Mouse (Mus musculus) ES-Bruce4 (cell line): ENCODE measurements around the gene Tnk2. TPM values are rescaled to one million over a fixed set of nuclear protein-coding genes. Genes with fewer than 3 reads are reported as not detected.

Source experiments
- H3K27ac ChIP-seq: 2 replicates; pipeline ENCODE4 v1.5.1; 2012; ENCODE audit warnings: low read length, inconsistent platforms; ENCODE audit not compliant: insufficient read depth
- H3K27me3 ChIP-seq: 2 replicates; pipeline ENCODE4 v1.6.1; 2012; ENCODE audit warnings: mild to moderate bottlenecking, low read length, inconsistent platforms; ENCODE audit not compliant: control insufficient read depth, poor library complexity, insufficient read depth, severe bottlenecking
- H3K36me3 ChIP-seq: 2 replicates; pipeline ENCODE4 v1.6.1; 2012; ENCODE audit warnings: inconsistent platforms, mild to moderate bottlenecking, low read length, moderate library complexity; ENCODE audit not compliant: control insufficient read depth, poor library complexity, insufficient read depth, severe bottlenecking
- H3K4me1 ChIP-seq: one replicate; pipeline ENCODE4 v1.8.1; 2011; ENCODE audit warnings: low read length; ENCODE audit not compliant: control insufficient read depth, insufficient read depth
- H3K4me3 ChIP-seq: 2 replicates; pipeline ENCODE4 v1.5.1; 2011; ENCODE audit warnings: low read depth, mild to moderate bottlenecking, low read length
- H3K9ac ChIP-seq: 2 replicates; pipeline ENCODE4 v1.6.1; 2012; ENCODE audit warnings: low read depth, mild to moderate bottlenecking, inconsistent platforms; ENCODE audit not compliant: poor library complexity, severe bottlenecking
- H3K9me3 ChIP-seq: replicated peaks from 2 replicates; pipeline ENCODE4 v1.6.1; 2012; ENCODE audit warnings: mild to moderate bottlenecking, low read length, inconsistent platforms; ENCODE audit not compliant: control insufficient read depth, poor library complexity, insufficient read depth, severe bottlenecking
- CTCF ChIP-seq: IDR thresholded peaks from one replicate; pipeline ENCODE4 v1.8.1; 2011; ENCODE audit warnings: low read depth, low read length
- EP300 ChIP-seq: IDR thresholded peaks from 2 replicates; pipeline ENCODE4 v1.6.1; 2011; ENCODE audit warnings: low read depth, low read length; ENCODE audit not compliant: insufficient read depth
- POLR2A ChIP-seq: IDR thresholded peaks from one replicate; pipeline ENCODE4 v1.8.1; 2011; ENCODE audit warnings: low read length; ENCODE audit not compliant: insufficient read depth
- polyA plus RNA-seq: library from polyadenylated mRNA; stranded (reverse); fragments of >200 nt; gene quantifications from 2 replicates; pipeline ENCODE4 v1.2.4, GENCODE M21; 2011; ENCODE audit warnings: low read depth; ENCODE audit not compliant: missing spikeins, insufficient read depth, insufficient read length

The Tnk2 gene
- polyA plus RNA-seq, 1 experiment: 37.6 TPM

DNA sequence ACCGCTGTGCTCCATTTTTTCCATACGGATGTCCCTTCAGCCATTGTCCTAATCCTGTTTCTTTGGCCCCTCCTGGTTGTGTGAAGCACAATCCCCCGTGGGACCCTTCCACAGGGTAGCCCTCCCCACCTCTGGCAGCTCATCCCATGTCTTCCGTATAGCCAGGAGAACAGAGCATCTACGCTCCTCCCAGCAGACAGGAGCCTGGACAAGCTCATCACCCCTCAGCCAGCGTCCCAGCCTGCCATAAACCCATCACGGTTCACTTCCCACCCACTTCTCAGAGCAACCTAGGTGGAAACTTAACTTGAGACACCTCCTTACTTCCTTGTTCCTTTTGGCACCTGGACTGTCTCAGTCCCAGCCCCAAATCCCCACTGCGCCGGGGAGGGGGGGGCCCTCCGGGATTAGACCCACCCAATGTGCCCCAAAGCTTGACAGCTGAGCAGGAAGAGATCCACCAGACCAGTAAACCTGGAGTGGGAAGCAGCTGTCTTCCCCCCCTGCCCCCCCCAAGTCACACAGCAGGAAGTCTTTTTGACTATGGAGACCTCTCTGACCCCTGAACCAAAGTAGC lies 64.9 kb downstream of the Tnk2 start:
- no peaks in the 10 kb centered on the region for H3K27me3 ChIP-seq
- no peaks in the 10 kb centered on the region for H3K36me3 ChIP-seq
- no peak overlapping the region for H3K4me3 ChIP-seq
- H3K4me1 ChIP-seq: peaks cover 2% of the 10 kb centered on the region
- no peak overlapping the region for H3K27ac ChIP-seq
- no peak overlapping the region for H3K9ac ChIP-seq
- H3K9me3 ChIP-seq: peaks cover 4% of the 10 kb centered on the region; the same call in 1 of the 2 replicates
- TF ChIP-seq POLR2A: no peak

DNA sequence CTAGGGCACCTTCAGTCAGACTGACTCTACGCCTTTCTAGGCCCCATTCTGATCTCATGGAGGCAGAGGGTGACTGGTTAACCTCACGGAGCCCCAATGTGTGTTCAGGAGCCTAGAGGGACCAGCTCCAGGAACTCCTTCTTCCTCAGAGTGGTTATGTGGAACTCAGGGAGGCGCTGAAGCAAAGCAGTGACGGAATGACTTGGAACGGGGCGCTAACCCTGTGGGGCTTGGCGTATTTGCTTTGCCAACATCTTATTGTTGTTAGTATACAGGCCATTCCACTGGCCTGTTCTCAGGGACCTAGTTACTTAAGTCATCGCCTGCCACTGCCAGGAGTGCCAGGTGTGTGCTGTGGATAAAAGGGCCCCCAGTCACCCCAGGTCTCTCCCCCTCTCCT lies 65.4 kb downstream of the Tnk2 start:
- Histone ChIP-seq H3K4me3 (no peak overlapping the region), H3K4me1 (peaks cover 2% of the 10 kb centered on the region), H3K36me3 (no peaks in the 10 kb centered on the region), H3K9ac (no peak overlapping the region), H3K27me3 (no peaks in the 10 kb centered on the region), H3K27ac (no peak overlapping the region), H3K9me3 (peaks cover 4% of the 10 kb centered on the region; the same call in 1 of the 2 replicates)
- TF ChIP-seq EP300: no peak
- TF ChIP-seq POLR2A: no peak
- TF ChIP-seq CTCF: no peak

DNA sequence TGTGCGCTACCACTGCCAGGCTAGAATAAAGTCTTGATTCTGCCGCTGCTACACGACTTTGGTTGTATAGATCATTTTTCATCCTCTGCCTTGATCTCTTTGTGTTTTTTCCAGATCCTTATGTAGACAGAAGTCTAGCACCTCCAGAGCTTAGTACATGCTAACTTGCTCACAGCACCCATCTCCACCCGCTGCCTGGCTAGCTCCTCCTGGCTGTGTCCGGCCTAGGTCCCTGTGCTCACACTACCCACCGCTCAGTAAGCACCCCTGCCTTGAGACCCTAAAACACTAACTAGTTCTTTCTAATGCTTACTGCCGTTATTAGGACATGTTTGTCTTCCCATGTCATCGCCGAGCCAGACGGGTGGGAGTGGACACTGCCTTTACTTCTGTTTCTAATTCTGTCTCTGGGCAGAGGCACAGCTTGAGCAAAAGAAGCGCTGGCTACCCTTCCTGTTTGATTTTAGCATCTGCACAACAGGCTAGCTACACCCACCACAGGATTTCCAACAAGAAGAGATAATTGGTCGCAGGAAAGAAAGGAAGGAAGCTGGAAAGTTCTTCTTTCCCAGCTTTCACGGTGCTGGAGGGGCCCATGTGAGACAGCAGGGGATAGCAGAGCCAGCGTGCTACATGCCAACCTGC lies 66.9 kb downstream of the Tnk2 start:
- H3K9me3 ChIP-seq: peaks cover 2% of the 10 kb centered on the region; the same call in 1 of the 2 replicates
- TF ChIP-seq CTCF (no peak), EP300 (no peak), POLR2A (no peak)
- H3K36me3 ChIP-seq: no peaks in the 10 kb centered on the region
- no peak overlapping the region for H3K27ac ChIP-seq
- no peak overlapping the region for H3K4me3 ChIP-seq
- no peak overlapping the region for H3K9ac ChIP-seq
- peaks cover 2% of the 10 kb centered on the region for H3K4me1 ChIP-seq
- no peaks in the 10 kb centered on the region for H3K27me3 ChIP-seq

DNA sequence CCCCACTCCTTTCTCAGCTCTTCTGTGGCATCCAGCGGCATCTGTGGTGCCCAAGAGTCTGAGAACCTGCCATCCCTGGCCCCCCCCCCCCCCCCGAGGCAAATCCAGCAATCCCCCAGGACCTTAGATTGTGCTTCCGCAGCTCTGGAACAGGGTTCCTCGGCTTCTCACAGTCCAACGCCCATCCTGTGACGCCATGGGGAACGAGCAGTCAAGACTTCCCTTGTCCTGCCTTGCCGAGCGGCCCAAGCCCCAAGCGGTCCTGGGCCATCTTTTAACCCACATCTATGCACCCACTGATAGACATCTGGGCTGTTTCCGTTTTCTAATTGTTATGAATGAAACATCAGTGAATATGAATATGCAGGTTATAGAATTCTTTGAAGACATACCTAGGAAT lies 68.5 kb downstream of the Tnk2 start:
- Histone ChIP-seq H3K4me3 (peak overlapping the region; percentile 24; the same call in 1 of the 2 replicates), H3K9ac (no peak overlapping the region), H3K9me3 (no peaks in the 10 kb centered on the region), H3K36me3 (no peaks in the 10 kb centered on the region), H3K27me3 (no peaks in the 10 kb centered on the region), H3K27ac (no peak overlapping the region), H3K4me1 (peaks cover 2% of the 10 kb centered on the region)
- TF ChIP-seq EP300 (no peak), POLR2A (no peak)

DNA sequence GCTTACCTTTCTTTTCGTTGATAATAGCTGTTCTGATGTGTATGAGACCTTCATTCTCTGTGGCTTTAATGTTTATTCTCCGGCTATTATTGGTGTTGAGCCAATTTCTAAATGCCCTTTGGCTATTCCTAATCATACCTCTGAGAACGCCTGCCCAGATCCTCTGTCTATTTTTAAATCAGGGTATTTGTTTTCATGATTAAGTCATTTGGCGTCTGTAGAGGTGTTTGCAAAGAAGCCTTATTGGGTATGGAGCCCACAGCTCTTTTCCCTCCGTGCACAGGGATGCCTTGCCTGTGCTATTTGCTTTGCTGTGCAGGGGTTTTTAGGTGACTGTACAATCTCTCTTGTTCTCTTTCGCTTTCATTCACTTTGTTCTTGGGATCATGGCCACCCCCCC lies 69.9 kb downstream of the Tnk2 start:
- no peaks in the 10 kb centered on the region for H3K27me3 ChIP-seq
- no peak overlapping the region for H3K4me3 ChIP-seq
- H3K9ac ChIP-seq: no peak overlapping the region
- no peaks in the 10 kb centered on the region for H3K36me3 ChIP-seq
- TF ChIP-seq EP300 (no peak), POLR2A (no peak)
- no peak overlapping the region for H3K27ac ChIP-seq
- no peaks in the 10 kb centered on the region for H3K9me3 ChIP-seq
- H3K4me1 ChIP-seq: peaks cover 2% of the 10 kb centered on the region

DNA sequence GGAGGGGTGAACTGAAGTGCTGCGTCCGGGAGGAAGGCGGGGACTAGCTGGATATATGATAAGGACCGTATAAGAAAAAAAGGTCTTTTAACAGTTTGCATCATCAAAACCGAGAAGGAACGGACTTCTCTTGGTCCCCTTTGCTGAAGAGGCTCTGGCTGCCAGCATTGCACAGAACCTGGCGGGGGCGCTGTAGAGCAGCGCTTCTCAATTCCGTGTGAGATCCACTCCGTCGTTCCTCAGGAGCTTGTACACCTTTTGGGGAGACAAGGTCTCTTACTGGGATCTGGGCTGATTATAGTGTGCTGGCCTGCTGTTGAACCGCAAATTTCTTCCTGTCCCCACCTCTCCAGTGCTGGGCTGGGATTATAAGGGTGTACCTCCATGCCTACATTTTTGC lies 71.7 kb downstream of the Tnk2 start:
- Histone ChIP-seq H3K4me1 (peaks cover 2% of the 10 kb centered on the region), H3K9me3 (no peaks in the 10 kb centered on the region), H3K27me3 (no peaks in the 10 kb centered on the region), H3K4me3 (no peak overlapping the region), H3K9ac (0 out of 2 replicates have a peak overlapping the region, but pooled peaks have one; percentile 25), H3K36me3 (no peaks in the 10 kb centered on the region), H3K27ac (no peak overlapping the region)
- TF ChIP-seq POLR2A (no peak), CTCF (peak; percentile 86)
